Mouse (Mus musculus): ENCODE measurements around the gene Foxo1. TPM values are rescaled to one million over a fixed set of nuclear protein-coding genes. Genes with fewer than 3 reads are reported as not detected.

Foxo1 gene
- total RNA-seq, 2 experiments from 2014 or later: 0.26 to 2.1 TPM

GRCm38 (mm10) chr3:52266606-52267160, 1.5 kb upstream of the Foxo1 start:
- no peak for ATAC-seq (replicated peaks; ENCODE audit: low FRiP score, poor library complexity, severe bottlenecking)

- ATAC-seq (replicated peaks; ENCODE audit: low FRiP score, poor library complexity, severe bottlenecking): no peak
These were observed 864 bp upstream of the Foxo1 start for GRCm38 (mm10) chr3:52267293-52267651.

GRCm38 (mm10) chr3:52268487-52268736, 276 bp downstream of the Foxo1 start:
- ATAC-seq (replicated peaks; ENCODE audit: low FRiP score, poor library complexity, severe bottlenecking): no peak

GRCm38 (mm10) chr3:52268737-52269513, 789 bp downstream of the Foxo1 start:
- no peak for ATAC-seq (replicated peaks; ENCODE audit: low FRiP score, poor library complexity, severe bottlenecking)

GRCm38 (mm10) chr3:52269514-52270351, 1.6 kb downstream of the Foxo1 start:
- ATAC-seq (replicated peaks; ENCODE audit: low FRiP score, poor library complexity, severe bottlenecking): no peak

GRCm38 (mm10) chr3:52270511-52270910, 2.4 kb downstream of the Foxo1 start:
- no peak for ATAC-seq (replicated peaks; ENCODE audit: low FRiP score, poor library complexity, severe bottlenecking)

GRCm38 (mm10) chr3:52271376-52271775, 3.2 kb downstream of the Foxo1 start:
- ATAC-seq (replicated peaks; ENCODE audit: low FRiP score, poor library complexity, severe bottlenecking): no peak

GRCm38 (mm10) chr3:52272376-52272865, 4.3 kb downstream of the Foxo1 start:
- no peak for ATAC-seq (replicated peaks; ENCODE audit: low FRiP score, poor library complexity, severe bottlenecking)

- ATAC-seq (replicated peaks; ENCODE audit: low FRiP score, poor library complexity, severe bottlenecking): no peak
These were observed 6.3 kb downstream of the Foxo1 start for GRCm38 (mm10) chr3:52274475-52274874.

GRCm38 (mm10) chr3:52275037-52275555, 7.0 kb downstream of the Foxo1 start:
- no peak for ATAC-seq (replicated peaks; ENCODE audit: low FRiP score, poor library complexity, severe bottlenecking)

- no peak for ATAC-seq (replicated peaks; ENCODE audit: low FRiP score, poor library complexity, severe bottlenecking)
These were observed 12.5 kb downstream of the Foxo1 start for GRCm38 (mm10) chr3:52280681-52281080.

GRCm38 (mm10) chr3:52281882-52282281, 13.7 kb downstream of the Foxo1 start:
- ATAC-seq (replicated peaks; ENCODE audit: low FRiP score, poor library complexity, severe bottlenecking): no peak

- ATAC-seq (replicated peaks; ENCODE audit: low FRiP score, poor library complexity, severe bottlenecking): no peak
These were observed 14.2 kb downstream of the Foxo1 start for GRCm38 (mm10) chr3:52282369-52282768.

- ATAC-seq (replicated peaks; ENCODE audit: low FRiP score, poor library complexity, severe bottlenecking): no peak
These were observed 15.4 kb downstream of the Foxo1 start for GRCm38 (mm10) chr3:52283521-52283920.

- no peak for ATAC-seq (replicated peaks; ENCODE audit: low FRiP score, poor library complexity, severe bottlenecking)
These were observed 22.7 kb downstream of the Foxo1 start for GRCm38 (mm10) chr3:52290811-52291210.

GRCm38 (mm10) chr3:52292498-52292897, 24.4 kb downstream of the Foxo1 start:
- ATAC-seq (replicated peaks; ENCODE audit: low FRiP score, poor library complexity, severe bottlenecking): no peak

GRCm38 (mm10) chr3:52293946-52294345, 25.8 kb downstream of the Foxo1 start:
- no peak for ATAC-seq (replicated peaks; ENCODE audit: low FRiP score, poor library complexity, severe bottlenecking)

GRCm38 (mm10) chr3:52295688-52296087, 27.6 kb downstream of the Foxo1 start:
- ATAC-seq (replicated peaks; ENCODE audit: low FRiP score, poor library complexity, severe bottlenecking): no peak

- no peak for ATAC-seq (replicated peaks; ENCODE audit: low FRiP score, poor library complexity, severe bottlenecking)
These were observed 28.2 kb downstream of the Foxo1 start for GRCm38 (mm10) chr3:52296224-52296760.

GRCm38 (mm10) chr3:52297291-52298018, 29.3 kb downstream of the Foxo1 start:
- no peak for ATAC-seq (replicated peaks; ENCODE audit: low FRiP score, poor library complexity, severe bottlenecking)
